Mouse (Mus musculus): ENCODE results near the gene Rnf180. TPM values are rescaled to one million over a fixed set of nuclear protein-coding genes. Genes with fewer than 3 reads are reported as not detected.

Gene Rnf180
- total RNA-seq, 2 experiments from 2014 or later, result 6.5 to 18.4 TPM

- no peak for DNase-seq (ENCODE audit: low spot score in 2 of 2)
Observed at GRCm38 (mm10) chr13:105139881-105140280, 154.7 kb downstream of the Rnf180 start.

DNA sequence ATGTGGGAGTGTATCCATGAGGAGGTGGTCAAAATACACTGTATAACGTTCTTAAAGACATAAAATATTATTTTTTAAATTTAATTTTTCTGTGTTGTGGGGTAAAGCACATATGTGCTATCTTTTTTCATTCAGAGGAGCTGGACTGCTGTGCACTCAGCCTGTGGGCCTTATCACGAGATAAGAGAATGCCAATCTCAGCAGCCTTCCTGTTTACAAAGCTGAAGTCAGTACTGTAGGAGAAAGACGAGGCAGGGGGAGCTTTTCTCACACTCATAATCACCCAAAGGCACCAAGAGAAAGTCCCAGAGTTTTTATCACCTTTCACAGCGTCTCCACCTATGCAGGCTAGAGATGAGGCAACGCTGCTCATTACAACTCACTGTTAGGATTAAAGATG is 160.2 kb downstream of the Rnf180 start:
- no peak for DNase-seq (ENCODE audit: low spot score in 2 of 2)

DNA sequence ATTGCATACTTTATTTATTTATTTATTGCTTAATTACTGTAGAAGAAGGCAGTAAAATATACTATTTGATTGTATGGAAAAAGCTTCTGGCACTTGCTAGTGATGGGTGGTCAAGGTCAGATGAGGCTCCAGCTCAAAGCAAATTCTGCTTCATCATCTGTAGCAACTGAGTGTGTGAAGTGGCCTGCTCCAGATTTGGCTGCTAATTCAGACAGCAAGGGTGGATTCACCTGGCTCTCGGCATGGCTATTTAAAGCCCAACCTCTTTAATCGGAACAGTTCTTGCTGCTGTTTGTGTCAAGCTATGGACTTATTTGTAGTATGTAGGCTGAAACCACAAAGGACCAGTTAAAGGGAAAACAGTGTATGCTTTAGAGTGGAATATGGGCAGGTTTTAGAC is 161.8 kb downstream of the Rnf180 start:
- no peak for DNase-seq (ENCODE audit: low spot score in 2 of 2)

DNA sequence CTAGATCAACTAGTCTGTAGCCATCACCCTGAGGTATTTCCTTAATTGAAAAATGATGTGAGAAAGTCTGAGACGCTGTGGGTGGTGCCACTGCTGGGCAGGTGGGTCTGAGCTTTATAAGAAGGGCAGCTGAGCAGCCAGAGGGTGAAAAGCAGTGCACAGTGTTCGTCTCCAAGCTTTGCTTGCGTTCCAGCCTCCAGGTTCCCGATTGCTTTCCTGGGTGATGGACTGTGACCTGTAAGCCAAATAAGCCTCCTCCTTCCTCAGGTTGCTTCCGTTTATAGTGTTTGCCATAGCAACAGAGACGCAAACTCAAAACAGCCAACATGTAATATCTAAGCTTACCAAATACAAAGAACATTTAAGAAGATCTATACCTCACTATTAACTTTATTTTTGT is 162.2 kb downstream of the Rnf180 start:
- no peak for DNase-seq (ENCODE audit: low spot score in 2 of 2)

DNA sequence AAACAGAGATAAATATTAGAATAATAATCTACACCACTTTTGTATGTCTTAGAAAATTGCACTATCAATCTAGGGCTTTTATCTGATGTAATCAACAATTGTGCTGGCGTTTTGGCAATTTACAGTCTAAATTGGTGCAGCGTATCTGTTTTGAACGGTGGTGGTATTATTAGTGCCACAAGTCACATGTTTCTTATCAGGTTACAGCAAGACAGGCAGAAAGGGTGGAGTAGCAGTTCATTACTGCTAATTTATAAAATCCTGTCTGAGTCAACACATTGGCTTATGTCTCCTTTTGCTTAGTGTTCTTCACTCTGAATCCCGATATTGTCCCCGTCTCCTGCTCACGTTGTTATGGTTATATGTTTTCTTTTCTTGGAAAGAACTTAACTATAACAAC is 164.5 kb downstream of the Rnf180 start:
- no peak for DNase-seq (ENCODE audit: low spot score in 2 of 2)

DNA sequence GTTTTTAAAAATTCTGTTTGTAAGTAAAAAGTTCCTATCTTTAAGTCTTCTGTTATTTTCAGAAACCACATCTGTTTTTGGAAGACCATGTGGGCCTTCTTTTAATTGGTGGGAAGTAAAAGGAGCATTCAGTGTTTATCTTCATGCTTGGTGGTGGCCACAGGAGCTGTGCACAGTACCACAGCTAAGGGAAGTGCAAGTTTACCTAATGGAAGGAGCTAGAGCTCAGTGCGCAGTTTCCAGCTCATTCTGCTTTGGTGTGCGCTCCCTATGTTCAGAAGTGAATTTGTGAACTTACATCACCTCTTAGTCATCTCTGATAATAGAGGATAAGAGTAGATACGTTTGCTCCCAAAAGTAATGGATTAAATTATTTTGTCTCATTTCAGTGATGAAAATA is 172.5 kb downstream of the Rnf180 start:
- DNase-seq (ENCODE audit: low spot score in 2 of 2), result no peak

- DNase-seq (ENCODE audit: low spot score in 2 of 2), result no peak
Observed at GRCm38 (mm10) chr13:105121617-105122016, 173.0 kb downstream of the Rnf180 start.

DNA sequence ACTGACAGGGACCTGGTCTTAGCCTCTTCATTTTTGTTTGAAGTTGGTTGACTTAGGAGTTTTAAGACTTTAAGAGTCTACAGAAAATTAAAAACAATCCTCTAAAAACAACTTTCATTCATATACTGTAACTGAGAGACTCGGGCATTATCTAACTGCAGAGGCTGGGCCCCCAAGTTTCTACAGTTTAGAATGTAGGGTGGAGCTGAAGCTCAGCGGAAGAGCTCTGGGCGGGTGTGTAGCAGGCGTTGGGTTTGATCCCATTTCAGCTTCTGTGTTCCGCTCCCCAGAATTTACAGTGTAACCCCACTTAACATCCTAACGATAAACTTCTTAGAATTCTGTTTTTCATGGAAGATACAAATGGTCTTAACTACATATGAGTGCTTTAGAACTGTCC is 183.0 kb downstream of the Rnf180 start:
- no peak for DNase-seq (ENCODE audit: low spot score in 2 of 2)

- DNase-seq (ENCODE audit: low spot score in 2 of 2), result no peak
Observed at GRCm38 (mm10) chr13:105104385-105104784, 190.2 kb downstream of the Rnf180 start.

- DNase-seq (ENCODE audit: low spot score in 2 of 2), result no peak
Observed at GRCm38 (mm10) chr13:105100705-105101104, 193.9 kb downstream of the Rnf180 start.

- DNase-seq (ENCODE audit: low spot score in 2 of 2), result no peak
Observed at GRCm38 (mm10) chr13:105096316-105096715, 198.3 kb downstream of the Rnf180 start.

GRCm38 (mm10) chr13:105089276-105089675 is 205.3 kb downstream of the Rnf180 start:
- DNase-seq (ENCODE audit: low spot score in 2 of 2), result no peak

DNA sequence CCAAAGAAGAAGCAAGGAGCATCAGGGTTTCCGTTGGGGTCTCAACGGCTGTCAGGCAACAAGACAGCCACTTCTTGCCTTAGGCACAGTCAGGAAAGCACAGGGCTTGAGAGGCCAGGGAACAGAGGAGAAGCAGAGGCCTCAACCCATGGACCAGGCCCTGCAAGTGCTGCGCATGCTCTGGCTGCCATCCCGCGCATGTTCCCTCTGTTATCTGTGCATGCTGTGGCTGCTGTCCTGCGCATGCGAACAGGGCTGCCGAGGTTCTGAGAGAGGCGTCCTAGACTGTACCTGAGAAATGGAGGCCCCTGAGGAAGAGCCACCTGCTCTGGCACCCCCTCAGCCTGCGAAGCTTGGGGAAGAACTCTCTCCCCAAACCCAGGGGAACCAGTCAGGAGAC is 212.8 kb downstream of the Rnf180 start, which contains the start of gene 4933425L06Rik:
4933425L06Rik (plus strand) TSS at position 261 of the 400 bp plus-strand sequence.
- DNase-seq (ENCODE audit: low spot score in 2 of 2), result no peak

Other genes with a start within 250 kb of the Rnf180 start
- gene Rgs7bp, start 239.9 kb downstream of the Rnf180 start, total RNA-seq (2021), result 1 to 10 TPM; 1.3 to 2.2 TPM
- not detected for gene 4933425L06Rik, start 212.7 kb downstream of the Rnf180 start, total RNA-seq (2021)
- gene Htr1a, start 148.8 kb upstream of the Rnf180 start, total RNA-seq (2021), result not detected

Data from adrenal gland, adult 18-20 months (tissue).